Mouse (Mus musculus) stomach, postnatal 0 days (tissue): ENCODE data around the gene Sdad1.

Experiments used
- CTCF ChIP-seq: IDR thresholded peaks from 2 replicates; pipeline ENCODE4 v1.5.1; 2016; ENCODE audit warnings: antibody characterized with exemption, low read depth, mild to moderate bottlenecking, moderate library complexity
- EP300 ChIP-seq: optimal IDR thresholded peaks from 2 replicates; pipeline ENCODE3; 2016; ENCODE audit warnings: antibody characterized with exemption

- TF ChIP-seq CTCF = no peak
- no peak for TF ChIP-seq EP300
Measured at GRCm38 (mm10) chr5:92340606-92341005, 30.3 kb upstream of the Sdad1 start.
